Mouse (Mus musculus): ENCODE data around the gene Itsn1. TPM values are rescaled to one million over a fixed set of nuclear protein-coding genes. Genes with fewer than 3 reads are reported as not detected.

Itsn1 gene
- polyA plus RNA-seq, 1 experiment from 2014 or later = 18.1 TPM

- H3K27me3 ChIP-seq (ENCODE audit: control insufficient read depth, insufficient read depth, low read length) = no peaks in the 10 kb centered on the region
- H3K4me2 ChIP-seq (ENCODE audit: low read depth, low read length) = no peak overlapping the region
- no peaks in the 10 kb centered on the region for H3K9me3 ChIP-seq (replicated peaks; ENCODE audit: control insufficient read depth, low read length)
- no peak overlapping the region for H3K9ac ChIP-seq (ENCODE audit: low read length)
- no peak overlapping the region for H3K4me3 ChIP-seq (replicated peaks; ENCODE audit: low read length)
- 43% methylated on average over 8 of the region's 8 CpGs for WGBS
- H3K36me3 ChIP-seq (ENCODE audit: control insufficient read depth, insufficient read depth, low read length) = no peaks in the 10 kb centered on the region
- H3K4me1 ChIP-seq (ENCODE audit: control insufficient read depth, insufficient read depth, low read length) = no peaks in the 10 kb centered on the region
- ATAC-seq (ENCODE audit: insufficient read depth, low FRiP score) = no peak
- no peak overlapping the region for H3K27ac ChIP-seq (ENCODE audit: low read length)
Observed at GRCm38 (mm10) chr16:91935726-91936125, 206.6 kb downstream of the Itsn1 start.

GRCm38 (mm10) chr16:91936340-91937030 is 207.4 kb downstream of the Itsn1 start:
- Histone ChIP-seq H3K27ac (ENCODE audit: low read length) (no peak overlapping the region), H3K4me2 (ENCODE audit: low read depth, low read length) (no peak overlapping the region), H3K9ac (ENCODE audit: low read length) (no peak overlapping the region), H3K9me3 (replicated peaks; ENCODE audit: control insufficient read depth, low read length) (no peaks in the 10 kb centered on the region), H3K4me1 (ENCODE audit: control insufficient read depth, insufficient read depth, low read length) (no peaks in the 10 kb centered on the region), H3K36me3 (ENCODE audit: control insufficient read depth, insufficient read depth, low read length) (no peaks in the 10 kb centered on the region), H3K27me3 (ENCODE audit: control insufficient read depth, insufficient read depth, low read length) (no peaks in the 10 kb centered on the region), H3K4me3 (replicated peaks; ENCODE audit: low read length) (no peak overlapping the region)
- WGBS = 47% methylated on average over 10 of the region's 10 CpGs
- ATAC-seq (ENCODE audit: insufficient read depth, low FRiP score) = peak; percentile 35; the same call in 1 of the 2 replicates

GRCm38 (mm10) chr16:91937281-91937680 is 208.2 kb downstream of the Itsn1 start:
- H3K36me3 ChIP-seq (ENCODE audit: control insufficient read depth, insufficient read depth, low read length) = no peaks in the 10 kb centered on the region
- 90% methylated on average over 11 of the region's 11 CpGs for WGBS

GRCm38 (mm10) chr16:91938141-91938540 is 209.1 kb downstream of the Itsn1 start:
- Histone ChIP-seq H3K9ac (ENCODE audit: low read length) (no peak overlapping the region), H3K4me1 (ENCODE audit: control insufficient read depth, insufficient read depth, low read length) (no peaks in the 10 kb centered on the region), H3K27ac (ENCODE audit: low read length) (no peak overlapping the region), H3K4me2 (ENCODE audit: low read depth, low read length) (no peak overlapping the region), H3K4me3 (replicated peaks; ENCODE audit: low read length) (no peak overlapping the region), H3K36me3 (ENCODE audit: control insufficient read depth, insufficient read depth, low read length) (no peaks in the 10 kb centered on the region), H3K27me3 (ENCODE audit: control insufficient read depth, insufficient read depth, low read length) (no peaks in the 10 kb centered on the region), H3K9me3 (replicated peaks; ENCODE audit: control insufficient read depth, low read length) (no peaks in the 10 kb centered on the region)
- WGBS = 75% methylated on average over 5 of the region's 5 CpGs
- ATAC-seq (ENCODE audit: insufficient read depth, low FRiP score) = no peak

More at GRCm38 (mm10) chr16:91937281-91937680, 208.2 kb downstream of the Itsn1 start:
- Histone ChIP-seq H3K9me3 (replicated peaks; ENCODE audit: control insufficient read depth, low read length) (no peaks in the 10 kb centered on the region), H3K9ac (ENCODE audit: low read length) (no peak overlapping the region), H3K4me2 (ENCODE audit: low read depth, low read length) (no peak overlapping the region), H3K4me3 (replicated peaks; ENCODE audit: low read length) (no peak overlapping the region), H3K4me1 (ENCODE audit: control insufficient read depth, insufficient read depth, low read length) (no peaks in the 10 kb centered on the region), H3K27me3 (ENCODE audit: control insufficient read depth, insufficient read depth, low read length) (no peaks in the 10 kb centered on the region), H3K27ac (ENCODE audit: low read length) (no peak overlapping the region)
- no peak for ATAC-seq (ENCODE audit: insufficient read depth, low FRiP score)

GRCm38 (mm10) chr16:91940726-91941125 is 211.6 kb downstream of the Itsn1 start:
- Histone ChIP-seq H3K27me3 (ENCODE audit: control insufficient read depth, insufficient read depth, low read length) (no peaks in the 10 kb centered on the region), H3K9ac (ENCODE audit: low read length) (no peak overlapping the region), H3K4me1 (ENCODE audit: control insufficient read depth, insufficient read depth, low read length) (no peaks in the 10 kb centered on the region), H3K36me3 (ENCODE audit: control insufficient read depth, insufficient read depth, low read length) (no peaks in the 10 kb centered on the region), H3K4me2 (ENCODE audit: low read depth, low read length) (no peak overlapping the region), H3K9me3 (replicated peaks; ENCODE audit: control insufficient read depth, low read length) (no peaks in the 10 kb centered on the region), H3K4me3 (replicated peaks; ENCODE audit: low read length) (no peak overlapping the region), H3K27ac (ENCODE audit: low read length) (no peak overlapping the region)
- 54% methylated on average over 6 of the region's 6 CpGs for WGBS
- no peak for ATAC-seq (ENCODE audit: insufficient read depth, low FRiP score)

GRCm38 (mm10) chr16:91942201-91942600 is 213.1 kb downstream of the Itsn1 start:
- no peaks in the 10 kb centered on the region for H3K36me3 ChIP-seq (ENCODE audit: control insufficient read depth, insufficient read depth, low read length)
- H3K4me2 ChIP-seq (ENCODE audit: low read depth, low read length) = no peak overlapping the region
- H3K4me3 ChIP-seq (replicated peaks; ENCODE audit: low read length) = no peak overlapping the region
- no peaks in the 10 kb centered on the region for H3K9me3 ChIP-seq (replicated peaks; ENCODE audit: control insufficient read depth, low read length)
- no peak overlapping the region for H3K9ac ChIP-seq (ENCODE audit: low read length)
- WGBS = 87% methylated on average over 14 of the region's 14 CpGs
- no peak for ATAC-seq (ENCODE audit: insufficient read depth, low FRiP score)
- no peaks in the 10 kb centered on the region for H3K4me1 ChIP-seq (ENCODE audit: control insufficient read depth, insufficient read depth, low read length)
- no peak overlapping the region for H3K27ac ChIP-seq (ENCODE audit: low read length)
- no peaks in the 10 kb centered on the region for H3K27me3 ChIP-seq (ENCODE audit: control insufficient read depth, insufficient read depth, low read length)

GRCm38 (mm10) chr16:91946261-91946660 is 217.2 kb downstream of the Itsn1 start:
- no peak for ATAC-seq (ENCODE audit: insufficient read depth, low FRiP score)
- Histone ChIP-seq H3K36me3 (ENCODE audit: control insufficient read depth, insufficient read depth, low read length) (no peaks in the 10 kb centered on the region), H3K9ac (ENCODE audit: low read length) (no peak overlapping the region), H3K9me3 (replicated peaks; ENCODE audit: control insufficient read depth, low read length) (no peaks in the 10 kb centered on the region), H3K27me3 (ENCODE audit: control insufficient read depth, insufficient read depth, low read length) (no peaks in the 10 kb centered on the region), H3K4me1 (ENCODE audit: control insufficient read depth, insufficient read depth, low read length) (no peaks in the 10 kb centered on the region), H3K27ac (ENCODE audit: low read length) (no peak overlapping the region), H3K4me2 (ENCODE audit: low read depth, low read length) (no peak overlapping the region), H3K4me3 (replicated peaks; ENCODE audit: low read length) (no peak overlapping the region)
- WGBS = 81% methylated on average over 10 of the region's 10 CpGs

GRCm38 (mm10) chr16:91947093-91947492 is 218.0 kb downstream of the Itsn1 start:
- Histone ChIP-seq H3K36me3 (ENCODE audit: control insufficient read depth, insufficient read depth, low read length) (no peaks in the 10 kb centered on the region), H3K27me3 (ENCODE audit: control insufficient read depth, insufficient read depth, low read length) (no peaks in the 10 kb centered on the region), H3K9me3 (replicated peaks; ENCODE audit: control insufficient read depth, low read length) (no peaks in the 10 kb centered on the region), H3K9ac (ENCODE audit: low read length) (no peak overlapping the region), H3K4me3 (replicated peaks; ENCODE audit: low read length) (no peak overlapping the region), H3K4me1 (ENCODE audit: control insufficient read depth, insufficient read depth, low read length) (no peaks in the 10 kb centered on the region), H3K27ac (ENCODE audit: low read length) (no peak overlapping the region), H3K4me2 (ENCODE audit: low read depth, low read length) (no peak overlapping the region)
- ATAC-seq (ENCODE audit: insufficient read depth, low FRiP score) = no peak
- WGBS = 78% methylated on average over 11 of the region's 11 CpGs

GRCm38 (mm10) chr16:91953967-91954366 is 224.9 kb downstream of the Itsn1 start:
- Histone ChIP-seq H3K4me1 (ENCODE audit: control insufficient read depth, insufficient read depth, low read length) (no peaks in the 10 kb centered on the region), H3K4me2 (ENCODE audit: low read depth, low read length) (no peak overlapping the region), H3K27ac (ENCODE audit: low read length) (no peak overlapping the region), H3K9me3 (replicated peaks; ENCODE audit: control insufficient read depth, low read length) (no peaks in the 10 kb centered on the region), H3K9ac (ENCODE audit: low read length) (no peak overlapping the region), H3K4me3 (replicated peaks; ENCODE audit: low read length) (no peak overlapping the region), H3K27me3 (ENCODE audit: control insufficient read depth, insufficient read depth, low read length) (no peaks in the 10 kb centered on the region), H3K36me3 (ENCODE audit: control insufficient read depth, insufficient read depth, low read length) (no peaks in the 10 kb centered on the region)
- ATAC-seq (ENCODE audit: insufficient read depth, low FRiP score) = peak; percentile 71; the same call in 1 of the 2 replicates
- 77% methylated on average over 4 of the region's 4 CpGs for WGBS
